Comparison of ENCODE assay signal across 8 mouse cellular contexts in the genomic region with DNA sequence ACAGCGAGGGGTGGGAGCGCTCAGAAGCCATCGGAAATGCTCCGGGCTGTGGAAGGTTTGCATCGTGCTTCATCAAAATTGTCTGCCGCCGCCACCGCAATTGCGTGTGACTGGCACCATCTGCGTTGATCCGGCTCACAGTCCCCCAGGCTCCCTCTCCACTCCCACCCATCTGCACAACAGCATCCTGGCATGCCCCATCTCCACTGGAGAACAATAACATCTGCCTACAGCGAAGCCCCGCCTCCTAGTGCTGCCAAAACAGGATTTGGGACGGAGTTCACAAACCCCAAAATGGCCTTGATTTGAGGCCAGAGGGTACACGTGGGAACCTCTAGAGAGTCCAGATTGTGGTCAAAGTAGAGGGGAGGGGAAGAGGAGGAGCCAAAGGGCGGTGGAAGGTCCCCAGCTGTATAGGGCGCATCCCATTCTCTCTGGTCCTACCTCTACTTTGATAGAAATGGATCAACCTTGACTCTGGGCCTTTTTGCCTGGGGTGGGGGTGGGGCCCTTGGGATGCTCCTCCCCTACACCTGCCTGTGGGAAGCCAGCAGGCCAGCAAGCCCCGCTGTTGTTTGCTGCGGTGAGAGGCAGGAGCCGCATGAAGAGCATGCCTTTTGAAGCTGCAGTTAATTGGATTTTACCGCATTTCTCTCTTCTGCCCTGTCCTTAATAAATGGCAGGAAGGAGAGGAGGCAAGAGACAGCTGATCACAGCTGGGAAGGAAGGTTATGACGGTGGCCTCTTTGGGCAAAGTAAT.
DNase-seq lines count a peak whose midpoint lies in the region; ATAC-seq and TF ChIP-seq lines count a peak whose summit lies in the region.

No protein-coding gene starts in this region.

- ATAC-seq in frontal cortex, adult (ENCODE audit: low TSS enrichment): peak; percentile 55; the same call in 1 of the 2 replicates
- peak; percentile 38; the same call in 1 of the 2 replicates for ATAC-seq in forebrain, embryonic 14.5 days
- no peak for ATAC-seq in liver, embryonic 11.5 days (replicated peaks; ENCODE audit: low FRiP score)
- ATAC-seq in stomach, postnatal 0 days (ENCODE audit: low FRiP score, low TSS enrichment): no peak
- ATAC-seq in erythroblast, adult 5-6 weeks (replicated peaks; ENCODE audit: low FRiP score, poor library complexity, severe bottlenecking): no peak

- no peaks in the 10 kb centered on the region for H3K36me3 ChIP-seq in forebrain, embryonic 14.5 days (ENCODE audit: control insufficient read depth, insufficient read depth, low read length)
- H3K36me3 ChIP-seq in liver, embryonic 11.5 days (ENCODE audit: control insufficient read depth, insufficient read depth, low read length): no peaks in the 10 kb centered on the region
- no peaks in the 10 kb centered on the region for H3K36me3 ChIP-seq in stomach, postnatal 0 days (ENCODE audit: control insufficient read depth, insufficient read depth, low read length)

- peak overlapping the region; percentile 13; the same call in 1 of the 2 replicates for H3K9ac ChIP-seq in forebrain, embryonic 14.5 days (ENCODE audit: low read length)
- H3K9ac ChIP-seq in liver, embryonic 11.5 days (ENCODE audit: low read depth, low read length): no peak overlapping the region
- H3K9ac ChIP-seq in stomach, postnatal 0 days (ENCODE audit: low read length): no peak overlapping the region

- peak overlapping the region; percentile 27; the same call in 1 of the 2 replicates for H3K4me2 ChIP-seq in forebrain, embryonic 14.5 days (ENCODE audit: low read length)
- peak overlapping the region; percentile 20; the same call in 1 of the 2 replicates for H3K4me2 ChIP-seq in liver, embryonic 11.5 days
- peak overlapping the region; percentile 17; the same call in 1 of the 2 replicates for H3K4me2 ChIP-seq in stomach, postnatal 0 days (replicated peaks; ENCODE audit: low read depth)

- TF ChIP-seq EP300 in stomach, postnatal 0 days (optimal IDR thresholded peaks at IDR 0.05): no peak

- no peaks in the 10 kb centered on the region for H3K9me3 ChIP-seq in forebrain, embryonic 14.5 days (replicated peaks; ENCODE audit: control insufficient read depth, low read length)
- no peaks in the 10 kb centered on the region for H3K9me3 ChIP-seq in liver, embryonic 11.5 days (ENCODE audit: control insufficient read depth, low read length)
- no peaks in the 10 kb centered on the region for H3K9me3 ChIP-seq in stomach, postnatal 0 days (ENCODE audit: control insufficient read depth, low read length)

- 14% methylated on average over 22 of the region's 22 CpGs for WGBS in forebrain, embryonic 14.5 days
- 21% methylated on average over 22 of the region's 22 CpGs for WGBS in liver, embryonic 11.5 days
- 29% methylated on average over 22 of the region's 22 CpGs for WGBS in stomach, postnatal 0 days

- TF ChIP-seq CTCF in stomach, postnatal 0 days (IDR thresholded peaks at IDR 0.05; ENCODE audit: low read depth): no peak

- no peak overlapping the region; the same call in 1 of the 2 replicates for H3K27ac ChIP-seq in forebrain, embryonic 14.5 days (ENCODE audit: low read depth, low read length)
- H3K27ac ChIP-seq in liver, embryonic 11.5 days (ENCODE audit: low read depth, low read length): no peak overlapping the region
- H3K27ac ChIP-seq in stomach, postnatal 0 days (replicated peaks): no peak overlapping the region

- H3K27me3 ChIP-seq in forebrain, embryonic 14.5 days (replicated peaks; ENCODE audit: control insufficient read depth, insufficient read depth, low read length): no peaks in the 10 kb centered on the region
- H3K27me3 ChIP-seq in liver, embryonic 11.5 days (replicated peaks; ENCODE audit: control insufficient read depth, insufficient read depth, low read length): peaks cover 17% of the 10 kb centered on the region
- H3K27me3 ChIP-seq in stomach, postnatal 0 days (ENCODE audit: control insufficient read depth, insufficient read depth, low read length): no peaks in the 10 kb centered on the region; the same call in 1 of the 2 replicates

- no peak for DNase-seq in frontal cortex, postnatal 25 days (ENCODE audit: low spot score in 2 of 2)
- DNase-seq in 416B (ENCODE audit: low read depth): peak; percentile 13
- peak; percentile 63 for DNase-seq in forebrain, embryonic 14.5 days (ENCODE audit: low spot score)
- DNase-seq in liver, embryonic 11.5 days (ENCODE audit: low spot score): no peak
- no peak for DNase-seq in stomach, postnatal 0 days (ENCODE audit: low spot score)
- no peak for DNase-seq in cerebellum, adult 11 months

- H3K4me1 ChIP-seq in forebrain, embryonic 14.5 days (ENCODE audit: control insufficient read depth, insufficient read depth, low read length): peaks cover 23% of the 10 kb centered on the region
- no peaks in the 10 kb centered on the region for H3K4me1 ChIP-seq in liver, embryonic 11.5 days (replicated peaks; ENCODE audit: control insufficient read depth, insufficient read depth, low read length)
- H3K4me1 ChIP-seq in stomach, postnatal 0 days (replicated peaks; ENCODE audit: control insufficient read depth, insufficient read depth): no peaks in the 10 kb centered on the region

- no peak overlapping the region for H3K4me3 ChIP-seq in forebrain, embryonic 14.5 days (ENCODE audit: low read depth, low read length)
- H3K4me3 ChIP-seq in liver, embryonic 11.5 days (ENCODE audit: low read depth, low read length): no peak overlapping the region
- no peak overlapping the region for H3K4me3 ChIP-seq in stomach, postnatal 0 days (ENCODE audit: low read depth, low read length)

Comparison
In these comparisons a context has a peak if more than half of its experiments do, and no peak if none do; other contexts are left out.
1. ATAC-seq: peak in frontal cortex, adult (single experiment) and forebrain, embryonic 14.5 days (single experiment); none in liver, embryonic 11.5 days (single experiment), stomach, postnatal 0 days (single experiment) and erythroblast, adult 5-6 weeks (single experiment).
2. DNase-seq: peak in 416B (single experiment) and forebrain, embryonic 14.5 days (single experiment); none in frontal cortex, postnatal 25 days (0 of 2), liver, embryonic 11.5 days (single experiment), stomach, postnatal 0 days (single experiment) and cerebellum, adult 11 months (single experiment).
3. Peak in every context shown above with its lines, with median percentiles within 50 percentile points of each other: H3K4me2 ChIP-seq.